Comparison of ENCODE assay signal across 9 mouse cellular contexts in the genomic region with DNA sequence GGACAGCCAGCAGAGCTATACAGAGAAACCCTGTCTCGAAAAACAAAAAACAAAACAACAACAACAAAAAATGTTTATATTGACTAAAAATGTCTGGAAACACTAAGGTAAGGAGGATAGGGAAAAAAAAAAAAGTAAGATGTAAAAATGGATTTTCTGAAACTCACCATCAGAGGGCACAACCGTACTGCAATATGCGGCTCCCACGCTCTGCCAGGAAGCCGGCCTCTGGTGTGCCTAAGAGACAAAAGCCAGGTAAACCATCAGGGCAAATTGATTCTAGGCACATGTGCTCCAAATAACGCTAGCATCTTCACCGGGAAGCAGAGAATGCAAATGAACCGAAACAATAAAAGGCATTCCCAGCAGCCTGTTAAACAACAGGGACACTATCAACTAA. TPM values are rescaled to one million over a fixed set of nuclear protein-coding genes. Genes with fewer than 3 reads are reported as not detected.
DNase-seq lines count a peak whose midpoint lies in the region; ATAC-seq and TF ChIP-seq lines count a peak whose summit lies in the region.
"Had no signal": no experiment of that assay in that cellular context is flagged by ENCODE, and none has a peak within 500 bp of the region (broad histone marks: within the 10 kb centered on the region; RNA-seq: fewer than 3 reads in every experiment).

No protein-coding gene starts in this region.

- no peaks in the 10 kb centered on the region; the same call in 1 of the 2 replicates for H3K79me2 ChIP-seq in liver, adult 2 months (ENCODE audit: control insufficient read depth, insufficient read depth, low read length)

- 81% methylated on average over 8 of the region's 8 CpGs for WGBS in forebrain, postnatal 0 days
- 86% methylated on average over 8 of the region's 8 CpGs for WGBS in forebrain, embryonic 12.5 days
- 87% methylated on average over 8 of the region's 8 CpGs for WGBS in liver, adult 2 months
- whole genome bisulfite sequencing in liver, embryonic 11.5 days: 85% methylated on average over 8 of the region's 8 CpGs
- 29% methylated on average over 8 of the region's 8 CpGs for WGBS in cerebellum, adult 2 months
- 83% methylated on average over 8 of the region's 8 CpGs for WGBS in heart, embryonic 11.5 days (ENCODE audit: insufficient replicate concordance)

- no peaks in the 10 kb centered on the region for H3K4me1 ChIP-seq in forebrain, postnatal 0 days (ENCODE audit: insufficient read depth)
- no peaks in the 10 kb centered on the region for H3K4me1 ChIP-seq in forebrain, embryonic 12.5 days
- H3K4me1 ChIP-seq in liver, adult 2 months (ENCODE audit: control insufficient read depth, insufficient read depth, low read length): no peaks in the 10 kb centered on the region
- H3K4me1 ChIP-seq in liver, embryonic 11.5 days (replicated peaks; ENCODE audit: control insufficient read depth, insufficient read depth, low read length): no peaks in the 10 kb centered on the region
- peaks cover 4% of the 10 kb centered on the region; the same call in 1 of the 2 replicates for H3K4me1 ChIP-seq in cerebellum, adult 2 months (ENCODE audit: control insufficient read depth, insufficient read depth, low read length)
- H3K4me1 ChIP-seq in heart, embryonic 11.5 days (ENCODE audit: control insufficient read depth, insufficient read depth, low read length): no peaks in the 10 kb centered on the region

- peak; percentile 45 for DNase-seq in forebrain, postnatal 0 days
- DNase-seq in liver, adult 2 months (ENCODE audit: extremely low read depth, low read depth, low spot score): peak; percentile 44
- no peak for DNase-seq in liver, embryonic 11.5 days (ENCODE audit: low spot score)
- peak; percentile 66 to 77 for DNase-seq in cerebellum, adult 2 months
- peak; percentile 24 for DNase-seq in splenic B cell, adult 2 months (ENCODE audit: low read depth, low spot score)

- H3K27ac ChIP-seq in forebrain, postnatal 0 days (ENCODE audit: low read depth, low read length): no peak overlapping the region
- H3K27ac ChIP-seq in forebrain, embryonic 12.5 days: no peak overlapping the region
- H3K27ac ChIP-seq in liver, adult 2 months (replicated peaks; ENCODE audit: insufficient read depth, low read depth, low read length): no peak overlapping the region
- H3K27ac ChIP-seq in liver, embryonic 11.5 days (ENCODE audit: low read depth, low read length): no peak overlapping the region
- H3K27ac ChIP-seq in cerebellum, adult 2 months (ENCODE audit: insufficient read depth, low read length): no peak overlapping the region
- H3K27ac ChIP-seq in heart, embryonic 11.5 days (ENCODE audit: low read depth, low read length): no peak overlapping the region

- H3K9me3 ChIP-seq in forebrain, postnatal 0 days (ENCODE audit: low read length): no peaks in the 10 kb centered on the region
- H3K9me3 ChIP-seq in forebrain, embryonic 12.5 days: peaks cover 5% of the 10 kb centered on the region; the same call in 1 of the 2 replicates
- H3K9me3 ChIP-seq in liver, embryonic 11.5 days (ENCODE audit: control insufficient read depth, low read length): no peaks in the 10 kb centered on the region
- H3K9me3 ChIP-seq in heart, embryonic 11.5 days (replicated peaks; ENCODE audit: control insufficient read depth, low read length): peaks cover 10% of the 10 kb centered on the region

- no peak for TF ChIP-seq POLR2A in liver, adult 2 months (IDR thresholded peaks at IDR 0.05; ENCODE audit: extremely low read depth, insufficient read depth, low read length)
- no peak for TF ChIP-seq POLR2A in cerebellum, adult 2 months (IDR thresholded peaks at IDR 0.05; ENCODE audit: borderline replicate concordance, insufficient read depth, low read length)

- no peaks in the 10 kb centered on the region for H3K27me3 ChIP-seq in forebrain, postnatal 0 days (ENCODE audit: insufficient read depth, low read length)
- no peaks in the 10 kb centered on the region for H3K27me3 ChIP-seq in forebrain, embryonic 12.5 days
- H3K27me3 ChIP-seq in liver, adult 2 months (ENCODE audit: control insufficient read depth, insufficient read depth, low read length): no peaks in the 10 kb centered on the region
- H3K27me3 ChIP-seq in liver, embryonic 11.5 days (replicated peaks; ENCODE audit: control insufficient read depth, insufficient read depth, low read length): no peaks in the 10 kb centered on the region
- H3K27me3 ChIP-seq in cerebellum, adult 2 months (ENCODE audit: control insufficient read depth, insufficient read depth, low read length): no peaks in the 10 kb centered on the region
- H3K27me3 ChIP-seq in splenic B cell, adult 2 months (ENCODE audit: control insufficient read depth, insufficient read depth, low read length, poor library complexity, severe bottlenecking): no peaks in the 10 kb centered on the region
- no peaks in the 10 kb centered on the region for H3K27me3 ChIP-seq in heart, embryonic 11.5 days (ENCODE audit: control insufficient read depth, insufficient read depth, low read length)

- TF ChIP-seq CTCF in forebrain, postnatal 0 days (IDR thresholded peaks at IDR 0.05; ENCODE audit: low read depth): 0 out of 2 replicates have a peak, but pooled peaks have one; percentile 33
- TF ChIP-seq CTCF in liver, adult 2 months (IDR thresholded peaks at IDR 0.05; ENCODE audit: low read depth, low read length): peak; percentile 46; the same call in 1 of the 2 replicates
- peak; percentile 82 for TF ChIP-seq CTCF in cerebellum, adult 2 months (IDR thresholded peaks at IDR 0.05; ENCODE audit: borderline replicate concordance, insufficient read depth, low read depth, low read length)

- no peak for ATAC-seq in forebrain, postnatal 0 days
- ATAC-seq in forebrain, embryonic 12.5 days (ENCODE audit: low FRiP score): no peak
- no peak for ATAC-seq in liver, embryonic 11.5 days (replicated peaks; ENCODE audit: low FRiP score)
- no peak for ATAC-seq in heart, embryonic 11.5 days (replicated peaks; ENCODE audit: insufficient number of reproducible peaks, low FRiP score, low TSS enrichment)
- ATAC-seq in granulocyte monocyte progenitor cell, adult 5-6 weeks (replicated peaks; ENCODE audit: poor library complexity, severe bottlenecking): no peak

- no peak overlapping the region for H3K9ac ChIP-seq in forebrain, postnatal 0 days
- H3K9ac ChIP-seq in forebrain, embryonic 12.5 days: no peak overlapping the region
- no peak overlapping the region for H3K9ac ChIP-seq in liver, adult 2 months (ENCODE audit: low read depth, low read length)
- H3K9ac ChIP-seq in liver, embryonic 11.5 days (ENCODE audit: low read depth, low read length): no peak overlapping the region
- H3K9ac ChIP-seq in heart, embryonic 11.5 days (ENCODE audit: low read depth, low read length): no peak overlapping the region

- H3K4me2 ChIP-seq in forebrain, postnatal 0 days (ENCODE audit: low read depth): no peak overlapping the region
- no peak overlapping the region for H3K4me2 ChIP-seq in forebrain, embryonic 12.5 days
- H3K4me2 ChIP-seq in liver, embryonic 11.5 days: no peak overlapping the region
- no peak overlapping the region for H3K4me2 ChIP-seq in heart, embryonic 11.5 days

- H3K4me3 ChIP-seq in forebrain, postnatal 0 days (ENCODE audit: low read depth, low read length): no peak overlapping the region
- H3K4me3 ChIP-seq in forebrain, embryonic 12.5 days (replicated peaks): no peak overlapping the region
- H3K4me3 ChIP-seq in liver, adult 2 months (ENCODE audit: insufficient read depth, low read depth, low read length): no peak overlapping the region
- no peak overlapping the region for H3K4me3 ChIP-seq in liver, embryonic 11.5 days (ENCODE audit: low read depth, low read length)
- H3K4me3 ChIP-seq in cerebellum, adult 2 months (replicated peaks; ENCODE audit: insufficient read depth, low read depth, low read length): no peak overlapping the region
- H3K4me3 ChIP-seq in heart, embryonic 11.5 days (ENCODE audit: low read depth, low read length): no peak overlapping the region
- H3K4me3 ChIP-seq: erythroblast, embryonic 14.5 days had no signal

- no peaks in the 10 kb centered on the region for H3K36me3 ChIP-seq in forebrain, postnatal 0 days (ENCODE audit: insufficient read depth)
- no peaks in the 10 kb centered on the region for H3K36me3 ChIP-seq in forebrain, embryonic 12.5 days (replicated peaks)
- peaks cover 5% of the 10 kb centered on the region for H3K36me3 ChIP-seq in liver, adult 2 months (ENCODE audit: control insufficient read depth, insufficient read depth, low read length)
- 0 out of 2 replicates have a peak, but pooled peaks cover 2% of the 10 kb centered on the region for H3K36me3 ChIP-seq in liver, embryonic 11.5 days (ENCODE audit: control insufficient read depth, insufficient read depth, low read length)
- no peaks in the 10 kb centered on the region for H3K36me3 ChIP-seq in splenic B cell, adult 2 months (ENCODE audit: control insufficient read depth, insufficient read depth, low read length, poor library complexity, severe bottlenecking)
- H3K36me3 ChIP-seq in heart, embryonic 11.5 days (ENCODE audit: control insufficient read depth, insufficient read depth, low read length): no peaks in the 10 kb centered on the region; the same call in 1 of the 2 replicates

RNA-seq across cellular contexts. Expression of a gene that starts 49.3 kb away (rescaled TPM):
- total RNA-seq in forebrain, postnatal 0 days (2014; rRNA removed): 0.19 TPM in 1 of 2 replicates, not detected in the other
- 0.10 and 0.27 TPM in 2 replicates for polyA plus RNA-seq in forebrain, postnatal 0 days (2015; fragmentation: Nextera tagmentation; extraction: Ambion mirVana)
- polyA plus RNA-seq in forebrain, embryonic 12.5 days (2016; fragmentation: Nextera tagmentation; extraction: Ambion mirVana): 0.20 and 0.32 TPM in 2 replicates
- 30.1 and 32.8 TPM in 2 replicates for total RNA-seq in liver, adult 2 months (2014; rRNA removed)
- polyA plus RNA-seq in liver, adult 2 months (2012; rRNA removed): 20.3 and 26.1 TPM in 2 replicates
- 43.2 and 45.7 TPM in 2 replicates for polyA plus RNA-seq in liver, embryonic 11.5 days (2014; fragmentation: Nextera tagmentation; extraction: Ambion mirVana)
- polyA plus RNA-seq in cerebellum, adult 2 months (2012; rRNA removed): 0.13 and 0.14 TPM in 2 replicates
- polyA plus RNA-seq in heart, embryonic 11.5 days (2014; fragmentation: Nextera tagmentation; extraction: Ambion mirVana): 5.1 and 5.5 TPM in 2 replicates
- 1.8 TPM in 1 of 2 replicates, not detected in the other for total RNA-seq in granulocyte monocyte progenitor cell, adult 5-6 weeks (2014; fragmentation: Nextera tagmentation)
- not detected in 2 replicates for total RNA-seq in granulocyte monocyte progenitor cell, adult 5-6 weeks (2017)
